Mouse (Mus musculus) liver, embryonic 14.5 days (tissue): ENCODE measurements at regions not wholly inside any gene's neighbourhood (a gene's known extent, or its start where the extent isn't known, plus 50 kb on each side); places are given as distances from the start of the nearest gene placed in this dataset.

ENCODE experiments used
- CTCF ChIP-seq: IDR thresholded peaks from 2 replicates; pipeline ENCODE4 v1.5.1; 2016; ENCODE audit warnings: antibody characterized with exemption, low read depth, control low read depth
- EP300 ChIP-seq: IDR thresholded peaks from 2 replicates; pipeline ENCODE4 v1.6.1; 2016; ENCODE audit warnings: antibody characterized with exemption, low read depth

DNA sequence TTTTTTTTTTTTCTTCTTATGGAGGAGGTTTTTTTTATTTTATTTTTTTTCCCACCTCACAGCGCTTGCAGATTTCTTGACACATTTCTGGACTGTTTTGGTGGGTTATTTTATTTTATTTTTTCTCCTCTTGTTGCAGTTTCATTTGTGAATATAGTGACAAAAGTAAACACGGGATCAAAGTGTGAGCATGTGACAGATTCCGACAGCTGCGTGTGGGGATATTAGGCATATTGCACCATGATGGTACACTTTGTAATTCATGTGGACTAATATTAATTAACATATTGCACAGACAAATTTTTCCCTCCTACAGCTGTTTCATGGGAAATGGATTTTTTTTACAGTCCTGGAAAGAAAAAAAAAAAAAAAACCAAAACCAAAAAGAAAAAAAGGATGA, 483.2 kb upstream of the Tenm3 start:
- TF ChIP-seq CTCF (no peak), EP300 (no peak)
